Mouse (Mus musculus): Measurements from ENCODE around the gene Nrxn1. TPM values are rescaled to one million over a fixed set of nuclear protein-coding genes. Genes with fewer than 3 reads are reported as not detected.

Nrxn1 gene
- total and polyA plus RNA-seq, 3 experiments, result not detected

DNA sequence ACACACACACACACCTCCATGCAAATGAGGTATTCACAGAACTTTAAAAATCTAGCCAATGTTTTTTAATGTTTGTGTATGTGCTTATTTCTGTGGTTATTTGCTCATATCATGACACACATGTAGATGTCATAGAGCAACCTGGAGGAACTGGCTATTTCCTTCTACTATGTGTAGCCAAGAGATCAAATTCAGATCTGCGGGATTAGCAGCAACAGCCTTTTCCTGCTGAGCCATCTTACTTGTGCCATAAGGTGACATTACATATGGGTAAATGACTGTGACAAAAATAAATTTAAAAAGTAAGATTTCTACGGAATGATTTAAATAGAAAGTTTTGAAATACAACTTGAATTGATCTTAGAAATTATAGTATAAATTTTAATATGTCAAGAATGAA is 672.1 kb downstream of the Nrxn1 start:
- no peak overlapping the region for H3K27ac ChIP-seq (ENCODE audit: insufficient read depth, low read depth)
- H3K9me3 ChIP-seq (replicated peaks; ENCODE audit: low read length), result peaks cover 28% of the 10 kb centered on the region
- H3K9ac ChIP-seq (ENCODE audit: insufficient read depth, low read depth), result no peak overlapping the region
- no peaks in the 10 kb centered on the region for H3K27me3 ChIP-seq (replicated peaks)
- no peak for DNase-seq (ENCODE audit: extremely low read depth)
- no peak for TF ChIP-seq MAZ (IDR thresholded peaks at IDR 0.05; ENCODE audit: low read depth, low read length)
- TF ChIP-seq POLR2AphosphoS2 (IDR thresholded peaks at IDR 0.05; ENCODE audit: low read depth, low read length), result no peak
- no peaks in the 10 kb centered on the region for H3K36me3 ChIP-seq (replicated peaks in 1 of 2; ENCODE audit: control insufficient read depth in 1 of 2, insufficient read depth in 1 of 2, low read length in 1 of 2)
- no peak overlapping the region for H3K4me3 ChIP-seq (replicated peaks in 1 of 3; ENCODE audit: low read depth in 2 of 3, low read length in 2 of 3, poor library complexity in 1 of 3)
- H3K4me1 ChIP-seq (ENCODE audit: control insufficient read depth in 1 of 2, insufficient read depth in 2 of 2), result no peaks in the 10 kb centered on the region
- in situ Hi-C loops (cut with MboI; ENCODE audit: low pct_ligation_motif_present, low pct_unique_long_range_greater_than_20kb, low sequenced_read_pairs), result no loop called here
- no peaks in the 10 kb centered on the region for H3K79me2 ChIP-seq (replicated peaks; ENCODE audit: control insufficient read depth, extremely low read depth, insufficient read depth, poor library complexity, severe bottlenecking)
- H3K4me2 ChIP-seq (ENCODE audit: insufficient read depth, low read depth, poor library complexity, severe bottlenecking), result no peak overlapping the region
- dilution Hi-C loops (cut with MboI; ENCODE audit: extremely low pct_ligation_motif_present, extremely low pct_unique_long_range_greater_than_20kb, low sequenced_read_pairs), result no loop called here

DNA sequence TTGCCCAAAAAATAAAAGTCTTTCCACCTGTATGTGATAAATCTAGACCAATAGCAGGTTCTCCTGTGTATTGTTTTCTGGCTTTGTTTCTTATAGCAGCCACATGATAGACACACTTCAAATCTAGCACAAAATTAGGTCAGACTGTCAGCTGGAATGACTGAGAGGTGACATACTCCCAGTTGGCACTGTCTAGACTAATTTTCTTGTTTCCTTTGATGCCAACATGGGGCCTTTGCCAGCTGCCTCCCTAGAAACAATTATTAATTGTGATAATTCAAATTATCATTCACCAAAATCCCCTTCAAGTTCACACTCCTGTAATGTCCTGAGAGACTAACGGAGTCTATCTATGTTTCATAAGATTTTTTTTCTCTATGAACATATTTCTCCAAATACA is 673.3 kb downstream of the Nrxn1 start:
- H3K9me3 ChIP-seq (replicated peaks; ENCODE audit: low read length), result peaks cover 20% of the 10 kb centered on the region
- H3K4me3 ChIP-seq (replicated peaks in 1 of 3; ENCODE audit: low read depth in 2 of 3, low read length in 2 of 3, poor library complexity in 1 of 3), result no peak overlapping the region
- TF ChIP-seq JUN (IDR thresholded peaks at IDR 0.05; ENCODE audit: insufficient read depth, low read depth, low read length) (no peak), CHD2 (IDR thresholded peaks at IDR 0.05; ENCODE audit: low read length) (no peak), MAZ (IDR thresholded peaks at IDR 0.05; ENCODE audit: low read depth, low read length) (no peak), NELFE (IDR thresholded peaks at IDR 0.05; ENCODE audit: low read depth, low read length) (no peak), GABPA (IDR thresholded peaks at IDR 0.05; ENCODE audit: insufficient replicate concordance, low read depth, low read length) (no peak), MAX (IDR thresholded peaks at IDR 0.05; ENCODE audit: low read length) (no peak)
- in situ Hi-C loops (cut with MboI; ENCODE audit: low pct_ligation_motif_present, low pct_unique_long_range_greater_than_20kb, low sequenced_read_pairs), result no loop called here
- no peaks in the 10 kb centered on the region for H3K4me1 ChIP-seq (ENCODE audit: control insufficient read depth in 1 of 2, insufficient read depth in 2 of 2)
- no peak overlapping the region for H3K4me2 ChIP-seq (ENCODE audit: insufficient read depth, low read depth, poor library complexity, severe bottlenecking)
- H3K27me3 ChIP-seq (replicated peaks), result no peaks in the 10 kb centered on the region
- H3K27ac ChIP-seq (ENCODE audit: insufficient read depth, low read depth), result no peak overlapping the region
- H3K36me3 ChIP-seq (replicated peaks in 1 of 2; ENCODE audit: control insufficient read depth in 1 of 2, insufficient read depth in 1 of 2, low read length in 1 of 2), result no peaks in the 10 kb centered on the region
- DNase-seq (ENCODE audit: extremely low read depth), result no peak
- H3K79me2 ChIP-seq (replicated peaks; ENCODE audit: control insufficient read depth, extremely low read depth, insufficient read depth, poor library complexity, severe bottlenecking), result no peaks in the 10 kb centered on the region
- H3K9ac ChIP-seq (ENCODE audit: insufficient read depth, low read depth), result no peak overlapping the region
- dilution Hi-C loops (cut with MboI; ENCODE audit: extremely low pct_ligation_motif_present, extremely low pct_unique_long_range_greater_than_20kb, low sequenced_read_pairs), result no loop called here

DNA sequence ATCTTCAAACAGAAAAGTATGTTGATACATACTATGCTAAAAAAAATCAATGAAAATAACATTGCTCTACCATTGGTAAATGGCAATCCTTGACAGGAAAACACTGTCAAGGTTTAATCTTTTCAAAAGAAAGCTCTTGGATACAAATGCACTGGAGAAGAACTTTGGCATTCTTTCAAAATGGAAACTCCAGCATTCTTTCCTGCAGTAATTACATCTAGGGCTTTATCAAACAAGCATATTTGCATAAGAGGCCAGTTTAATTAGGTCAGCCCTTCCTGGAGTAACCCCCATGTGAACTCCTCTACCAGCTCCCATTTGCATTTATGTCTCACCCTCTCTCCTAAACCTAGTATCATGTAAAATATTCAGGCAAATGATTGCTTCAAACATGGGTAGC is 696.5 kb downstream of the Nrxn1 start:
- Histone ChIP-seq H3K27ac (ENCODE audit: insufficient read depth, low read depth) (no peak overlapping the region), H3K4me1 (ENCODE audit: control insufficient read depth in 1 of 2, insufficient read depth in 2 of 2) (no peaks in the 10 kb centered on the region), H3K9ac (ENCODE audit: insufficient read depth, low read depth) (no peak overlapping the region), H3K9me3 (replicated peaks; ENCODE audit: low read length) (peaks cover 21% of the 10 kb centered on the region), H3K79me2 (replicated peaks; ENCODE audit: control insufficient read depth, extremely low read depth, insufficient read depth, poor library complexity, severe bottlenecking) (no peaks in the 10 kb centered on the region), H3K4me3 (replicated peaks in 1 of 3; ENCODE audit: low read depth in 2 of 3, low read length in 2 of 3, poor library complexity in 1 of 3) (no peak overlapping the region), H3K27me3 (replicated peaks) (no peaks in the 10 kb centered on the region), H3K4me2 (ENCODE audit: insufficient read depth, low read depth, poor library complexity, severe bottlenecking) (no peak overlapping the region), H3K36me3 (replicated peaks in 1 of 2; ENCODE audit: control insufficient read depth in 1 of 2, insufficient read depth in 1 of 2, low read length in 1 of 2) (no peaks in the 10 kb centered on the region)
- in situ Hi-C loops (cut with MboI; ENCODE audit: low pct_ligation_motif_present, low pct_unique_long_range_greater_than_20kb, low sequenced_read_pairs) (no loop called here), dilution Hi-C loops (cut with MboI; ENCODE audit: extremely low pct_ligation_motif_present, extremely low pct_unique_long_range_greater_than_20kb, low sequenced_read_pairs) (no loop called here)
- DNase-seq (ENCODE audit: extremely low read depth), result no peak
- no peak for TF ChIP-seq USF1 (IDR thresholded peaks at IDR 0.05; ENCODE audit: low read depth, low read length)
- no peak for TF ChIP-seq GABPA (IDR thresholded peaks at IDR 0.05; ENCODE audit: insufficient replicate concordance, low read depth, low read length)
- TF ChIP-seq MEF2A (IDR thresholded peaks at IDR 0.05; ENCODE audit: borderline replicate concordance, low read depth, low read length), result no peak
- TF ChIP-seq MAZ (IDR thresholded peaks at IDR 0.05; ENCODE audit: low read depth, low read length), result no peak
- TF ChIP-seq MXI1 (IDR thresholded peaks at IDR 0.05; ENCODE audit: low read depth, low read length), result no peak
- no peak for TF ChIP-seq USF2 (conservative IDR thresholded peaks at IDR 0.05; ENCODE audit: low read depth, low read length)
